Mouse (Mus musculus) cerebellum, adult 2 months (tissue): ENCODE measurements at regions not wholly inside any gene's neighbourhood (a gene's known extent, or its start where the extent isn't known, plus 50 kb on each side); places are given as distances from the start of the nearest gene placed in this dataset.

Source experiments
- CTCF ChIP-seq: fragments of 200-500 bp; IDR thresholded peaks from 2 replicates; pipeline ENCODE4 v1.5.1; 2011; ENCODE audit warnings: low read depth, mild to moderate bottlenecking, control low read depth, low read length, moderate library complexity, borderline replicate concordance; ENCODE audit not compliant: insufficient read depth
- POLR2A ChIP-seq: fragments of 200-500 bp; IDR thresholded peaks from 2 replicates; pipeline ENCODE4 v1.6.1; 2011; ENCODE audit warnings: low read length, control low read depth, borderline replicate concordance; ENCODE audit not compliant: insufficient read depth

GRCm38 (mm10) chr17:15951641-15952040 lies 120.8 kb upstream of the Rgmb start:
- no peak for TF ChIP-seq CTCF
- TF ChIP-seq POLR2A, result no peak
